8 mouse cellular contexts compared by ENCODE assay signal in the genomic region with DNA sequence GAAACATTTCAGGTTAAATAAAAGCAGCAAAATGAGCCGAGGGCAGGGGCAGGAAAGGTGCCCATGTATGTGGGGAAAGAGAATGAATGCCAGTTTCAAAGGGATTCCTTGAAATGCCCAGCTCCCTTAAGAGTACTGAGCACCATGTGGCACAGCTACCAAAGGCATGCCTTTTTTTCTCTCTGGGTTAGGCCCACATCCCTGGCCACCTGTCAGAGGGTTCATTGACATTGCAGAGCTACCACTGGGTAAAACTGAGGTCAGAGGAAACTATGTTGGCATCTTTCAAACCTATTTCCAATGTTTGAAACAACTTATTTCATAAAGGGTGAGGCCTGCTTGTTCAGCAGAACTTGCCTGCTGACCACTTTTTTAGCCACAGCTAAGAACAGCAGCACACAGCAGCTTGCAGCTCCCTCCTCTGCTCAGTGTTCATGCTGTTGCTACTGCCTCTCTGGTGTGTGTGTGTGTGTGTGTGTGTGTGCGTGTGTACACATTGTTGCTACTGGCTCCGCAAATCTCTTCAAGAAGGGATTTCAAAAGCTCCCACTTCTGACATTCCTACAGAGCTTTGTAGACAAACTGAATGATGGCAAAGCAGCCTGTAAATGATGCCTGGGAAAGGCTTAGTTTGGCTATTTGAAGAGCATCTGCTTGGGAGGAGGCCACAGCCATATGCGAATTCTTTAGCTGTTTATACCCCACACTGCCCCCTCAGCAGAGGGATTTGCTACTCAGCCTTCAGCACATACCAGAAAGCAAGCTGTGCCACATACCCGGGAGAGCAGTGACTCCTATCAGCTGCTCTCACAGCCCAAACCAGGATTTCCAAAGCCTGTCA. TPM values are rescaled to one million over a fixed set of nuclear protein-coding genes. Genes with fewer than 3 reads are reported as not detected.
DNase-seq lines count a peak whose midpoint lies in the region; ATAC-seq lines count a peak whose summit lies in the region.

No protein-coding gene starts in this region.

- intact Hi-C loops in left cerebral cortex, postnatal 25 days (cut with DNase I), result no loop called here

- H3K36me3 ChIP-seq in kidney, embryonic 16.5 days (ENCODE audit: insufficient read depth, low read length), result peaks cover 15% of the 10 kb centered on the region
- H3K36me3 ChIP-seq in forebrain, embryonic 10.5 days (replicated peaks), result peaks cover 60% of the 10 kb centered on the region
- H3K36me3 ChIP-seq in neural tube, embryonic 14.5 days (ENCODE audit: control insufficient read depth, insufficient read depth, low read length), result no peaks in the 10 kb centered on the region

- H3K27me3 ChIP-seq in kidney, embryonic 16.5 days (ENCODE audit: insufficient read depth, low read length), result no peaks in the 10 kb centered on the region
- H3K27me3 ChIP-seq in forebrain, embryonic 10.5 days (ENCODE audit: poor library complexity, severe bottlenecking), result no peaks in the 10 kb centered on the region
- H3K27me3 ChIP-seq in neural tube, embryonic 14.5 days (ENCODE audit: control insufficient read depth, insufficient read depth, low read length), result no peaks in the 10 kb centered on the region

- no peaks in the 10 kb centered on the region for H3K9me3 ChIP-seq in kidney, embryonic 16.5 days (ENCODE audit: low read length)
- no peaks in the 10 kb centered on the region for H3K9me3 ChIP-seq in forebrain, embryonic 10.5 days
- no peaks in the 10 kb centered on the region for H3K9me3 ChIP-seq in neural tube, embryonic 14.5 days (ENCODE audit: control insufficient read depth, low read length)

- no peak for DNase-seq in kidney, adult 9 months
- DNase-seq in forebrain, embryonic 10.5 days (ENCODE audit: extremely low spot score, low spot score), result no peak
- DNase-seq in left cerebral cortex, postnatal 25 days (ENCODE audit: low spot score in 2 of 2), result peak; percentile 67 to 91
- no peak for DNase-seq in cerebellum, postnatal 36 days
- no peak for DNase-seq in gastrocnemius, postnatal 10 days
- DNase-seq in natural killer cell, adult 2 months (ENCODE audit: low spot score in 2 of 2), result no peak

- no peak overlapping the region for H3K9ac ChIP-seq in kidney, embryonic 16.5 days (replicated peaks; ENCODE audit: low read length)
- no peak overlapping the region for H3K9ac ChIP-seq in neural tube, embryonic 14.5 days (replicated peaks; ENCODE audit: low read depth, low read length)

- ATAC-seq in kidney, embryonic 16.5 days (ENCODE audit: low FRiP score, low TSS enrichment), result no peak
- no peak for ATAC-seq in neural tube, embryonic 14.5 days (ENCODE audit: low read depth)

- H3K4me1 ChIP-seq in kidney, embryonic 16.5 days (ENCODE audit: insufficient read depth, low read length), result peaks cover 18% of the 10 kb centered on the region; the same call in 1 of the 2 replicates
- H3K4me1 ChIP-seq in forebrain, embryonic 10.5 days, result peaks cover 10% of the 10 kb centered on the region
- peaks cover 21% of the 10 kb centered on the region for H3K4me1 ChIP-seq in neural tube, embryonic 14.5 days (ENCODE audit: control insufficient read depth, insufficient read depth, low read length)

- H3K27ac ChIP-seq in kidney, embryonic 16.5 days (ENCODE audit: low read length), result peak overlapping the region; percentile 65
- peak overlapping the region; percentile 31; the same call in 1 of the 2 replicates for H3K27ac ChIP-seq in forebrain, embryonic 10.5 days
- peak overlapping the region; percentile 52 for H3K27ac ChIP-seq in neural tube, embryonic 14.5 days (ENCODE audit: low read depth, low read length)

- H3K4me3 ChIP-seq in kidney, embryonic 16.5 days (ENCODE audit: low read length), result no peak overlapping the region
- H3K4me3 ChIP-seq in forebrain, embryonic 10.5 days, result no peak overlapping the region
- H3K4me3 ChIP-seq in neural tube, embryonic 14.5 days (ENCODE audit: low read depth, low read length), result no peak overlapping the region

- H3K4me2 ChIP-seq in kidney, embryonic 16.5 days (replicated peaks; ENCODE audit: low read depth, low read length), result no peak overlapping the region
- H3K4me2 ChIP-seq in neural tube, embryonic 14.5 days (ENCODE audit: low read depth, low read length), result no peak overlapping the region

- WGBS in kidney, embryonic 16.5 days, result 72% methylated on average over 5 of the region's 5 CpGs
- 71% methylated on average over 5 of the region's 5 CpGs for WGBS in forebrain, embryonic 10.5 days
- WGBS in neural tube, embryonic 14.5 days, result 64% methylated on average over 5 of the region's 5 CpGs

RNA-seq across cellular contexts. Expression of a gene that starts 59.4 kb away (rescaled TPM):
- polyA plus RNA-seq in kidney, embryonic 16.5 days (2015; fragmentation: Nextera tagmentation; extraction: Ambion mirVana), result 39.4 and 46.2 TPM in 2 replicates
- polyA plus RNA-seq in forebrain, embryonic 10.5 days (2016; fragmentation: Nextera tagmentation; extraction: Ambion mirVana), result 44.4 and 48.0 TPM in 2 replicates
- total RNA-seq in left cerebral cortex, postnatal 25 days (2021), result 10 to 100 TPM; 42.6 to 42.8 TPM
- polyA plus RNA-seq in neural tube, embryonic 14.5 days (2014; fragmentation: Nextera tagmentation; extraction: Ambion mirVana), result 25.0 and 36.8 TPM in 2 replicates
- total RNA-seq in gastrocnemius, postnatal 10 days (2021), result 10 to 100 TPM; 22.1 to 25.9 TPM

Comparison
In these comparisons a context has a peak if more than half of its experiments do, and no peak if none do; other contexts are left out.
1. DNase-seq: peak in left cerebral cortex, postnatal 25 days (2 of 2); none in kidney, adult 9 months (single experiment), forebrain, embryonic 10.5 days (single experiment), cerebellum, postnatal 36 days (0 of 2), gastrocnemius, postnatal 10 days (single experiment) and natural killer cell, adult 2 months (0 of 2).
2. Peak in every context shown above with its lines, with median percentiles within 50 percentile points of each other: H3K27ac ChIP-seq.